Mouse (Mus musculus): ENCODE measurements around the gene Parva. TPM values are rescaled to one million over a fixed set of nuclear protein-coding genes. Genes with fewer than 3 reads are reported as not detected.

The Parva gene
- polyA plus RNA-seq, 1 experiment = 230 TPM

- no peak overlapping the region for H3K4me3 ChIP-seq (ENCODE audit: insufficient read depth, low read length)
- no peaks in the 10 kb centered on the region for H3K4me1 ChIP-seq (ENCODE audit: control insufficient read depth, insufficient read depth, low read length)
- no peak overlapping the region for H3K27ac ChIP-seq (ENCODE audit: insufficient read depth, low read length)
- no peak for TF ChIP-seq CTCF (IDR thresholded peaks at IDR 0.05; ENCODE audit: borderline replicate concordance, insufficient read depth, low read length)
- TF ChIP-seq POLR2A (IDR thresholded peaks at IDR 0.05; ENCODE audit: low read depth, low read length) = no peak
Measured at GRCm38 (mm10) chr7:112526226-112526625, 98.9 kb downstream of the Parva start.

- no peak overlapping the region for H3K4me3 ChIP-seq (ENCODE audit: insufficient read depth, low read length)
- H3K4me1 ChIP-seq (ENCODE audit: control insufficient read depth, insufficient read depth, low read length) = no peaks in the 10 kb centered on the region
- no peak for TF ChIP-seq POLR2A (IDR thresholded peaks at IDR 0.05; ENCODE audit: low read depth, low read length)
- TF ChIP-seq CTCF (IDR thresholded peaks at IDR 0.05; ENCODE audit: borderline replicate concordance, insufficient read depth, low read length) = no peak
- no peak overlapping the region for H3K27ac ChIP-seq (ENCODE audit: insufficient read depth, low read length)
Measured at GRCm38 (mm10) chr7:112527230-112527629, 99.9 kb downstream of the Parva start.

- H3K4me1 ChIP-seq (ENCODE audit: control insufficient read depth, insufficient read depth, low read length) = no peaks in the 10 kb centered on the region
- H3K27ac ChIP-seq (ENCODE audit: insufficient read depth, low read length) = no peak overlapping the region
- no peak for TF ChIP-seq CTCF (IDR thresholded peaks at IDR 0.05; ENCODE audit: borderline replicate concordance, insufficient read depth, low read length)
- TF ChIP-seq POLR2A (IDR thresholded peaks at IDR 0.05; ENCODE audit: low read depth, low read length) = no peak
- no peak overlapping the region for H3K4me3 ChIP-seq (ENCODE audit: insufficient read depth, low read length)
Measured at GRCm38 (mm10) chr7:112528059-112528458, 100.8 kb downstream of the Parva start.

- H3K4me1 ChIP-seq (ENCODE audit: control insufficient read depth, insufficient read depth, low read length) = peaks cover 4% of the 10 kb centered on the region; the same call in 1 of the 2 replicates
- H3K27ac ChIP-seq (ENCODE audit: insufficient read depth, low read length) = no peak overlapping the region
- no peak overlapping the region for H3K4me3 ChIP-seq (ENCODE audit: insufficient read depth, low read length)
- TF ChIP-seq CTCF (IDR thresholded peaks at IDR 0.05; ENCODE audit: borderline replicate concordance, insufficient read depth, low read length) (no peak), POLR2A (IDR thresholded peaks at IDR 0.05; ENCODE audit: low read depth, low read length) (no peak)
Measured at GRCm38 (mm10) chr7:112528582-112529360, 101.5 kb downstream of the Parva start.

GRCm38 (mm10) chr7:112530924-112531323 lies 103.6 kb downstream of the Parva start:
- Histone ChIP-seq H3K4me3 (ENCODE audit: insufficient read depth, low read length) (no peak overlapping the region), H3K27ac (ENCODE audit: insufficient read depth, low read length) (no peak overlapping the region), H3K4me1 (ENCODE audit: control insufficient read depth, insufficient read depth, low read length) (peaks cover 5% of the 10 kb centered on the region; the same call in 1 of the 2 replicates)
- no peak for TF ChIP-seq POLR2A (IDR thresholded peaks at IDR 0.05; ENCODE audit: low read depth, low read length)
- TF ChIP-seq CTCF (IDR thresholded peaks at IDR 0.05; ENCODE audit: borderline replicate concordance, insufficient read depth, low read length) = no peak

GRCm38 (mm10) chr7:112534148-112534547 lies 106.8 kb downstream of the Parva start:
- no peak for TF ChIP-seq CTCF (IDR thresholded peaks at IDR 0.05; ENCODE audit: borderline replicate concordance, insufficient read depth, low read length)
- no peak for TF ChIP-seq POLR2A (IDR thresholded peaks at IDR 0.05; ENCODE audit: low read depth, low read length)
- Histone ChIP-seq H3K4me3 (ENCODE audit: insufficient read depth, low read length) (no peak overlapping the region), H3K4me1 (ENCODE audit: control insufficient read depth, insufficient read depth, low read length) (peaks cover 6% of the 10 kb centered on the region; the same call in 1 of the 2 replicates), H3K27ac (ENCODE audit: insufficient read depth, low read length) (0 out of 2 replicates have a peak overlapping the region, but pooled peaks have one; percentile 27)

GRCm38 (mm10) chr7:112535408-112535921 lies 108.2 kb downstream of the Parva start:
- Histone ChIP-seq H3K27ac (ENCODE audit: insufficient read depth, low read length) (peak overlapping the region; percentile 79), H3K4me3 (ENCODE audit: insufficient read depth, low read length) (no peak overlapping the region), H3K4me1 (ENCODE audit: control insufficient read depth, insufficient read depth, low read length) (peaks cover 6% of the 10 kb centered on the region; the same call in 1 of the 2 replicates)
- no peak for TF ChIP-seq CTCF (IDR thresholded peaks at IDR 0.05; ENCODE audit: borderline replicate concordance, insufficient read depth, low read length)
- TF ChIP-seq POLR2A (IDR thresholded peaks at IDR 0.05; ENCODE audit: low read depth, low read length) = 0 out of 2 replicates have a peak, but pooled peaks have one; percentile 1

GRCm38 (mm10) chr7:112549136-112549535 lies 121.8 kb downstream of the Parva start:
- Histone ChIP-seq H3K4me3 (ENCODE audit: insufficient read depth, low read length) (no peak overlapping the region), H3K27ac (ENCODE audit: insufficient read depth, low read length) (no peak overlapping the region), H3K4me1 (ENCODE audit: control insufficient read depth, insufficient read depth, low read length) (no peaks in the 10 kb centered on the region)
- no peak for TF ChIP-seq CTCF (IDR thresholded peaks at IDR 0.05; ENCODE audit: borderline replicate concordance, insufficient read depth, low read length)
- no peak for TF ChIP-seq POLR2A (IDR thresholded peaks at IDR 0.05; ENCODE audit: low read depth, low read length)

- H3K4me1 ChIP-seq (ENCODE audit: control insufficient read depth, insufficient read depth, low read length) = no peaks in the 10 kb centered on the region
- H3K4me3 ChIP-seq (ENCODE audit: insufficient read depth, low read length) = no peak overlapping the region
- no peak overlapping the region for H3K27ac ChIP-seq (ENCODE audit: insufficient read depth, low read length)
- TF ChIP-seq CTCF (IDR thresholded peaks at IDR 0.05; ENCODE audit: borderline replicate concordance, insufficient read depth, low read length) = no peak
- TF ChIP-seq POLR2A (IDR thresholded peaks at IDR 0.05; ENCODE audit: low read depth, low read length) = no peak
Measured at GRCm38 (mm10) chr7:112561504-112561903, 134.2 kb downstream of the Parva start.

- TF ChIP-seq CTCF (IDR thresholded peaks at IDR 0.05; ENCODE audit: borderline replicate concordance, insufficient read depth, low read length) (no peak), POLR2A (IDR thresholded peaks at IDR 0.05; ENCODE audit: low read depth, low read length) (no peak)
- Histone ChIP-seq H3K4me1 (ENCODE audit: control insufficient read depth, insufficient read depth, low read length) (no peaks in the 10 kb centered on the region), H3K27ac (ENCODE audit: insufficient read depth, low read length) (no peak overlapping the region), H3K4me3 (ENCODE audit: insufficient read depth, low read length) (no peak overlapping the region)
Measured at GRCm38 (mm10) chr7:112567004-112567403, 139.7 kb downstream of the Parva start.

All from embryonic fibroblast, embryonic 13.5 days (primary cell).